Mouse (Mus musculus): ENCODE data around the gene Ptpru. TPM values are rescaled to one million over a fixed set of nuclear protein-coding genes. Genes with fewer than 3 reads are reported as not detected.

The Ptpru gene
- 9.6 and 11.4 TPM in 2 replicates for polyA plus RNA-seq (2014; fragmentation: Nextera tagmentation; extraction: Ambion mirVana)

GRCm38 (mm10) chr4:131837872-131838524 lies at the start of gene Ptpru:
Gene Ptpru, minus strand, starts transcription at chr4:131838288.
- H3K9ac ChIP-seq (ENCODE audit: low read length), result peak within 1 kb of the TSS; percentile 79
- DNase-seq (ENCODE audit: low spot score, missing footprints), result peak; percentile 99
- H3K9me3 ChIP-seq (ENCODE audit: control insufficient read depth, low read length), result no peaks in the 10 kb centered on the region
- peaks cover 8% of the 10 kb centered on the region for H3K4me1 ChIP-seq (ENCODE audit: control insufficient read depth, insufficient read depth, low read length)
- H3K27me3 ChIP-seq (ENCODE audit: control insufficient read depth, insufficient read depth, low read length), result peaks cover 28% of the 10 kb centered on the region
- no peak within 1 kb of the TSS for H3K27ac ChIP-seq (ENCODE audit: low read depth, low read length)
- peak within 1 kb of the TSS; percentile 67 for H3K4me3 ChIP-seq (ENCODE audit: low read depth, low read length)
- peak within 1 kb of the TSS; percentile 98 for H3K4me2 ChIP-seq
- WGBS, result under 1% methylated on average over 71 of the region's 72 CpGs
- H3K36me3 ChIP-seq (ENCODE audit: control insufficient read depth, insufficient read depth, low read length), result no peaks in the 10 kb centered on the region
- ATAC-seq (ENCODE audit: low FRiP score), result peak; percentile 87

GRCm38 (mm10) chr4:131885376-131885775 lies 47.3 kb upstream of the Ptpru start:
- H3K9me3 ChIP-seq (ENCODE audit: control insufficient read depth, low read length), result no peaks in the 10 kb centered on the region
- H3K27me3 ChIP-seq (ENCODE audit: control insufficient read depth, insufficient read depth, low read length), result no peaks in the 10 kb centered on the region
- no peaks in the 10 kb centered on the region; the same call in 1 of the 2 replicates for H3K36me3 ChIP-seq (ENCODE audit: control insufficient read depth, insufficient read depth, low read length)
- no peak for DNase-seq (ENCODE audit: low spot score, missing footprints)
- no peak overlapping the region for H3K9ac ChIP-seq (ENCODE audit: low read length)
- no peak for ATAC-seq (ENCODE audit: low FRiP score)
- no peak overlapping the region for H3K4me3 ChIP-seq (ENCODE audit: low read depth, low read length)
- no peak overlapping the region for H3K4me2 ChIP-seq
- H3K27ac ChIP-seq (ENCODE audit: low read depth, low read length), result no peak overlapping the region
- 90% methylated on average over 6 of the region's 6 CpGs for WGBS
- H3K4me1 ChIP-seq (ENCODE audit: control insufficient read depth, insufficient read depth, low read length), result peaks cover 5% of the 10 kb centered on the region; the same call in 1 of the 2 replicates

GRCm38 (mm10) chr4:131883571-131883970 lies 45.5 kb upstream of the Ptpru start:
- 74% methylated on average over 6 of the region's 6 CpGs for WGBS
- no peak for DNase-seq (ENCODE audit: low spot score, missing footprints)
- no peak overlapping the region for H3K9ac ChIP-seq (ENCODE audit: low read length)
- no peak overlapping the region for H3K4me3 ChIP-seq (ENCODE audit: low read depth, low read length)
- ATAC-seq (ENCODE audit: low FRiP score), result no peak
- peaks cover 5% of the 10 kb centered on the region; the same call in 1 of the 2 replicates for H3K4me1 ChIP-seq (ENCODE audit: control insufficient read depth, insufficient read depth, low read length)
- H3K27me3 ChIP-seq (ENCODE audit: control insufficient read depth, insufficient read depth, low read length), result no peaks in the 10 kb centered on the region
- no peak overlapping the region for H3K4me2 ChIP-seq
- no peak overlapping the region for H3K27ac ChIP-seq (ENCODE audit: low read depth, low read length)
- H3K9me3 ChIP-seq (ENCODE audit: control insufficient read depth, low read length), result no peaks in the 10 kb centered on the region
- H3K36me3 ChIP-seq (ENCODE audit: control insufficient read depth, insufficient read depth, low read length), result no peaks in the 10 kb centered on the region; the same call in 1 of the 2 replicates

- 89% methylated on average over 7 of the region's 7 CpGs for whole genome bisulfite sequencing
- DNase-seq (ENCODE audit: low spot score, missing footprints), result no peak
- H3K4me1 ChIP-seq (ENCODE audit: control insufficient read depth, insufficient read depth, low read length), result peaks cover 15% of the 10 kb centered on the region
Observed at GRCm38 (mm10) chr4:131881306-131881705, 43.2 kb upstream of the Ptpru start.

GRCm38 (mm10) chr4:131879692-131880091 lies 41.6 kb upstream of the Ptpru start:
- H3K4me2 ChIP-seq, result no peak overlapping the region
- no peak overlapping the region for H3K27ac ChIP-seq (ENCODE audit: low read depth, low read length)
- no peaks in the 10 kb centered on the region for H3K36me3 ChIP-seq (ENCODE audit: control insufficient read depth, insufficient read depth, low read length)
- H3K4me1 ChIP-seq (ENCODE audit: control insufficient read depth, insufficient read depth, low read length), result peaks cover 25% of the 10 kb centered on the region
- ATAC-seq (ENCODE audit: low FRiP score), result no peak
- no peaks in the 10 kb centered on the region for H3K27me3 ChIP-seq (ENCODE audit: control insufficient read depth, insufficient read depth, low read length)
- no peaks in the 10 kb centered on the region for H3K9me3 ChIP-seq (ENCODE audit: control insufficient read depth, low read length)
- WGBS, result 81% methylated on average over 1 of the region's 1 CpGs
- DNase-seq (ENCODE audit: low spot score, missing footprints), result no peak
- H3K4me3 ChIP-seq (ENCODE audit: low read depth, low read length), result no peak overlapping the region
- no peak overlapping the region for H3K9ac ChIP-seq (ENCODE audit: low read length)

More at GRCm38 (mm10) chr4:131881306-131881705, 43.2 kb upstream of the Ptpru start:
- no peaks in the 10 kb centered on the region; the same call in 1 of the 2 replicates for H3K36me3 ChIP-seq (ENCODE audit: control insufficient read depth, insufficient read depth, low read length)
- H3K9ac ChIP-seq (ENCODE audit: low read length), result no peak overlapping the region
- no peaks in the 10 kb centered on the region for H3K27me3 ChIP-seq (ENCODE audit: control insufficient read depth, insufficient read depth, low read length)
- no peak overlapping the region for H3K27ac ChIP-seq (ENCODE audit: low read depth, low read length)
- H3K4me2 ChIP-seq, result no peak overlapping the region
- no peak overlapping the region for H3K4me3 ChIP-seq (ENCODE audit: low read depth, low read length)
- no peak for ATAC-seq (ENCODE audit: low FRiP score)
- H3K9me3 ChIP-seq (ENCODE audit: control insufficient read depth, low read length), result no peaks in the 10 kb centered on the region

- 73% methylated on average over 2 of the region's 2 CpGs for WGBS
- Histone ChIP-seq H3K4me3 (ENCODE audit: low read depth, low read length) (no peak overlapping the region), H3K9ac (ENCODE audit: low read length) (no peak overlapping the region), H3K4me1 (ENCODE audit: control insufficient read depth, insufficient read depth, low read length) (peaks cover 23% of the 10 kb centered on the region), H3K27me3 (ENCODE audit: control insufficient read depth, insufficient read depth, low read length) (no peaks in the 10 kb centered on the region), H3K9me3 (ENCODE audit: control insufficient read depth, low read length) (no peaks in the 10 kb centered on the region), H3K27ac (ENCODE audit: low read depth, low read length) (no peak overlapping the region), H3K4me2 (no peak overlapping the region), H3K36me3 (ENCODE audit: control insufficient read depth, insufficient read depth, low read length) (no peaks in the 10 kb centered on the region)
- ATAC-seq (ENCODE audit: low FRiP score), result no peak
- DNase-seq (ENCODE audit: low spot score, missing footprints), result no peak
Observed at GRCm38 (mm10) chr4:131876836-131877235, 38.7 kb upstream of the Ptpru start.

GRCm38 (mm10) chr4:131875242-131875641 lies 37.2 kb upstream of the Ptpru start:
- no peak for ATAC-seq (ENCODE audit: low FRiP score)
- peak overlapping the region; percentile 76 for H3K4me2 ChIP-seq
- peak overlapping the region; percentile 100 for H3K9ac ChIP-seq (ENCODE audit: low read length)
- no peaks in the 10 kb centered on the region for H3K9me3 ChIP-seq (ENCODE audit: control insufficient read depth, low read length)
- H3K4me3 ChIP-seq (ENCODE audit: low read depth, low read length), result peak overlapping the region; percentile 99
- H3K27me3 ChIP-seq (ENCODE audit: control insufficient read depth, insufficient read depth, low read length), result no peaks in the 10 kb centered on the region
- H3K27ac ChIP-seq (ENCODE audit: low read depth, low read length), result no peak overlapping the region
- WGBS, result 43% methylated on average over 3 of the region's 3 CpGs
- H3K4me1 ChIP-seq (ENCODE audit: control insufficient read depth, insufficient read depth, low read length), result peaks cover 23% of the 10 kb centered on the region
- DNase-seq (ENCODE audit: low spot score, missing footprints), result no peak
- H3K36me3 ChIP-seq (ENCODE audit: control insufficient read depth, insufficient read depth, low read length), result no peaks in the 10 kb centered on the region

- H3K4me2 ChIP-seq, result peak overlapping the region; percentile 76
- peak overlapping the region; percentile 100; the same call in 1 of the 2 replicates for H3K27ac ChIP-seq (ENCODE audit: low read depth, low read length)
- ATAC-seq (ENCODE audit: low FRiP score) (no peak), DNase-seq (ENCODE audit: low spot score, missing footprints) (peak; percentile 88)
- H3K27me3 ChIP-seq (ENCODE audit: control insufficient read depth, insufficient read depth, low read length), result no peaks in the 10 kb centered on the region
- H3K4me3 ChIP-seq (ENCODE audit: low read depth, low read length), result peak overlapping the region; percentile 99
- no peaks in the 10 kb centered on the region for H3K9me3 ChIP-seq (ENCODE audit: control insufficient read depth, low read length)
- H3K9ac ChIP-seq (ENCODE audit: low read length), result peak overlapping the region; percentile 100
- H3K36me3 ChIP-seq (ENCODE audit: control insufficient read depth, insufficient read depth, low read length), result no peaks in the 10 kb centered on the region
- WGBS, result 5% methylated on average over 11 of the region's 11 CpGs
- peaks cover 23% of the 10 kb centered on the region for H3K4me1 ChIP-seq (ENCODE audit: control insufficient read depth, insufficient read depth, low read length)
Observed at GRCm38 (mm10) chr4:131874567-131874966, 36.5 kb upstream of the Ptpru start.

- Histone ChIP-seq H3K36me3 (ENCODE audit: control insufficient read depth, insufficient read depth, low read length) (no peaks in the 10 kb centered on the region), H3K4me2 (peak overlapping the region; percentile 76), H3K9me3 (ENCODE audit: control insufficient read depth, low read length) (no peaks in the 10 kb centered on the region), H3K4me3 (ENCODE audit: low read depth, low read length) (peak overlapping the region; percentile 99), H3K27ac (ENCODE audit: low read depth, low read length) (peak overlapping the region; percentile 100), H3K9ac (ENCODE audit: low read length) (peak overlapping the region; percentile 100), H3K4me1 (ENCODE audit: control insufficient read depth, insufficient read depth, low read length) (peaks cover 23% of the 10 kb centered on the region), H3K27me3 (ENCODE audit: control insufficient read depth, insufficient read depth, low read length) (no peaks in the 10 kb centered on the region)
- WGBS, result under 1% methylated on average over 20 of the region's 20 CpGs
- no peak for DNase-seq (ENCODE audit: low spot score, missing footprints)
- no peak for ATAC-seq (ENCODE audit: low FRiP score)
Observed at GRCm38 (mm10) chr4:131874169-131874536, 36.1 kb upstream of the Ptpru start.
